Mouse (Mus musculus): Measurements from ENCODE around the gene Tmx4. TPM values are rescaled to one million over a fixed set of nuclear protein-coding genes. Genes with fewer than 3 reads are reported as not detected.

Tmx4 gene
- total RNA-seq, 2 experiments from 2014 or later = 11.2 to 16.5 TPM

- H3K4me3 ChIP-seq = no peak overlapping the region
- TF ChIP-seq CTCF (IDR thresholded peaks at IDR 0.05) = no peak
- intact Hi-C loops (cut with DNase I) = loop anchor here (5.0 kb wide), 1 partner anchor 133 kb away; no protein-coding TSS in a partner anchor
- no peak overlapping the region for H3K27ac ChIP-seq
- DNase-seq = no peak
Measured at GRCm38 (mm10) chr2:134544321-134545065, 99.5 kb downstream of the Tmx4 start.

Other genes starting within 250 kb of the Tmx4 start
- gene Hao1, start 89.8 kb downstream of the Tmx4 start, total RNA-seq (2021) = not detected
- gene Plcb1, start 141.9 kb upstream of the Tmx4 start, total RNA-seq (2021) = 1 to 10 TPM; 1.1 to 1.8 TPM

All from gastrocnemius, adult 2 months (tissue).